Mouse (Mus musculus): ENCODE data around the gene Kcng1.

GRCm38 (mm10) chr2:168268033-168268432 lies 13.5 kb downstream of the Kcng1 start:
- TF ChIP-seq HCFC1 (IDR thresholded peaks at IDR 0.05; ENCODE audit: low read depth, low read length): no peak
- no peak for TF ChIP-seq IRF4 (IDR thresholded peaks at IDR 0.05; ENCODE audit: low read depth, low read length)
- TF ChIP-seq CTCF (conservative IDR thresholded peaks at IDR 0.05 in 1 of 2, IDR thresholded peaks at IDR 0.05 in 1 of 2; ENCODE audit: low read depth in 2 of 2, low read length in 2 of 2): peak; percentile 11 to 40; a peak in 2 of 4 replicates
- TF ChIP-seq USF2 (conservative IDR thresholded peaks at IDR 0.05; ENCODE audit: low read depth, low read length): no peak
- no peak for TF ChIP-seq ETS1 (conservative IDR thresholded peaks at IDR 0.05; ENCODE audit: low read depth, low read length)
- no peak for TF ChIP-seq TCF12 (IDR thresholded peaks at IDR 0.05; ENCODE audit: low read depth, low read length)
- no peak for TF ChIP-seq POLR2A (IDR thresholded peaks at IDR 0.05; ENCODE audit: low read depth, low read length)

All from CH12.LX (cell line).